Mouse (Mus musculus) limb, embryonic 13.5 days (tissue): ENCODE results near the gene Ttn. TPM values are rescaled to one million over a fixed set of nuclear protein-coding genes. Genes with fewer than 3 reads are reported as not detected.

Source experiments
- ATAC-seq: fragments of 200-750 bp; cut with Nextera tagmentation; 2 replicates; pipeline ENCODE4 v1.8.0; 2017; ENCODE audit warnings: low read depth, moderate number of reproducible peaks, moderate TSS enrichment; ENCODE audit not compliant: low FRiP score
- H3K27ac ChIP-seq: fragments of 300-500 bp; sonication (generic); 2 replicates; pipeline ENCODE4 v1.5.1; 2015; ENCODE audit warnings: inconsistent platforms, mild to moderate bottlenecking, moderate library complexity
- H3K27me3 ChIP-seq: fragments of 300-500 bp; sonication (generic); 2 replicates; pipeline ENCODE4 v1.6.1; 2015; ENCODE audit warnings: mild to moderate bottlenecking, inconsistent platforms
- H3K36me3 ChIP-seq: fragments of 300-500 bp; sonication (generic); 2 replicates; pipeline ENCODE4 v1.6.1; 2015; ENCODE audit warnings: inconsistent platforms, mild to moderate bottlenecking, moderate library complexity
- H3K4me1 ChIP-seq: fragments of 300-500 bp; sonication (generic); 2 replicates; pipeline ENCODE4 v1.6.1; 2015; ENCODE audit warnings: inconsistent platforms
- H3K4me2 ChIP-seq: fragments of 300-500 bp; sonication (generic); replicated peaks from 2 replicates; pipeline ENCODE4 v1.6.1; 2015; ENCODE audit warnings: inconsistent platforms, mild to moderate bottlenecking, moderate library complexity
- H3K4me3 ChIP-seq: fragments of 300-500 bp; sonication (generic); 2 replicates; pipeline ENCODE4 v1.5.1; 2015; ENCODE audit warnings: moderate library complexity, mild to moderate bottlenecking, inconsistent platforms
- H3K9ac ChIP-seq: fragments of 300-500 bp; sonication (generic); 2 replicates; pipeline ENCODE4 v1.6.1; 2015; ENCODE audit warnings: mild to moderate bottlenecking, inconsistent platforms
- H3K9me3 ChIP-seq: fragments of 300-500 bp; sonication (generic); 2 replicates; pipeline ENCODE4 v1.6.1; 2016; ENCODE audit warnings: inconsistent platforms
- WGBS: fragments of 180-500 bp; shearing (Covaris S2); methylation state at CpG from one replicate; pipeline ENCODE4 v1.1.7; 2015; 5-methylcytosine and 5-hydroxymethylcytosine counted together
- polyA plus RNA-seq: library from polyadenylated mRNA; unstranded; fragments of >200 nt; fragmentation: Nextera tagmentation; extraction: Ambion mirVana; gene quantifications from 2 replicates; pipeline ENCODE4 v1.2.1, GENCODE M21; 2015

The Ttn gene
- polyA plus RNA-seq, 1 experiment from 2014 or later = 78.9 TPM

DNA sequence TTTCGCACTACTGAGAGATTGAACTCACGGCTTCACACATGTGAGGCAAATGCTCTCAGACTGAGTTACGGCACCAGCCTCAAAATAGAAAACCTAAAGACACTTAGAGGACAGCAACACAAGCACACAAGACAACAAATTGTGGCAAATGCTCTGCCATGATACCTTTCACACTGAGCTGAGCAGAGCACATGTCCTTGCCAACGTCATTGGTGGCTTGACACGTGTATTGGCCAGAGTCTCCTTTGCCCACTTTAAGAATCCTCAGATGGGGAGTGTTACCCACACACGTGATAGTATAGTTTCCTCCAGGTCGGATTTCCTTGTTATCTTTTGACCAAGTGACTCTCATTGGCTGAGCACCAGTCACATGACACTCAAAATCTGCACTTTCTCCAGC lies 93.6 kb downstream of the Ttn start:
- H3K9me3 ChIP-seq = no peaks in the 10 kb centered on the region
- H3K4me2 ChIP-seq = no peak overlapping the region
- H3K4me3 ChIP-seq = no peak overlapping the region
- no peak overlapping the region for H3K27ac ChIP-seq
- no peaks in the 10 kb centered on the region for H3K36me3 ChIP-seq
- H3K27me3 ChIP-seq = no peaks in the 10 kb centered on the region
- WGBS = 87% methylated on average over 7 of the region's 7 CpGs
- H3K9ac ChIP-seq = no peak overlapping the region
- ATAC-seq = no peak
- no peaks in the 10 kb centered on the region for H3K4me1 ChIP-seq

DNA sequence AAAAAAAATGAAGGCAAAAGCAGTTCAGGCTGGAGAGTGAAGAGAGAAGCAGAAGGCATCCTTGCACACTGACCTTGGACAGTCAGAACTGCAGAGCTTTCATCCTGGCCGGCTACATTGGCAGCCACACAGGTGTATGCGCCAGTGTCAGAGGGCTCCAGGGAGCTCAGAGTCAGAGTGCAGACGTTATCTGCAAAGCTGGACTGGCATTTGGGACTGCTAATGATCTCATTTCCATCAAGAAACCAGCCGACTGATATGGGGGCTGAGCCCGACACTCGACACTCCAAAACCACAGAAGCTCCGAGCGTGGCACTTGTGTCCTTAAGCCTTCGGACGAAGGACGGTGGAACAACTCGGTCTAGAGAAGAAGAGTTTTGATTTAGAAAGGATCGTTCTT lies 96.5 kb downstream of the Ttn start:
- Histone ChIP-seq H3K4me2 (no peak overlapping the region), H3K36me3 (no peaks in the 10 kb centered on the region), H3K27ac (no peak overlapping the region), H3K9ac (no peak overlapping the region), H3K4me3 (no peak overlapping the region), H3K9me3 (no peaks in the 10 kb centered on the region), H3K4me1 (no peaks in the 10 kb centered on the region), H3K27me3 (no peaks in the 10 kb centered on the region)
- 81% methylated on average over 13 of the region's 13 CpGs for WGBS
- no peak for ATAC-seq

DNA sequence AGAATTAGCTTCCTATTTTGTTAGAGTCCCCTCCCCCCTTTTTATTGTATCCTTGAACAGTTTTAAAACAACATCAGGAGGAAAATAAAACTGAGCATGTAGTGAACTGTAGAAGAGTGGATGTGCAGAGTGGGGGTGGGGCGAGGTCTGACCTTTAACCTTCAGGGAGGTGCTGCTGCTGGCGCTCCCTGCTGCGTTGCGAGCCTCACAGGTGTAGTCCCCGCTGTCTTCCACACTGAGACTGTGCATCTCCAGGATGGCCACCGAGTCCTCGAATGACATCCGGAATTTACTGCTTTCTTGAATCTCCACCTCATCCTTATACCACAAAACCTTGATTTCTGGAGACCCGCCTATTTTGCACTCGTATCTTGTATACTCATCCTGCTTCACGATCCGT lies 100.9 kb downstream of the Ttn start:
- H3K27ac ChIP-seq = no peak overlapping the region
- H3K4me3 ChIP-seq = no peak overlapping the region
- H3K4me1 ChIP-seq = no peaks in the 10 kb centered on the region
- H3K4me2 ChIP-seq = no peak overlapping the region
- H3K9ac ChIP-seq = no peak overlapping the region
- H3K9me3 ChIP-seq = no peaks in the 10 kb centered on the region
- no peaks in the 10 kb centered on the region for H3K36me3 ChIP-seq
- WGBS = 88% methylated on average over 12 of the region's 12 CpGs
- ATAC-seq = no peak
- H3K27me3 ChIP-seq = no peaks in the 10 kb centered on the region

DNA sequence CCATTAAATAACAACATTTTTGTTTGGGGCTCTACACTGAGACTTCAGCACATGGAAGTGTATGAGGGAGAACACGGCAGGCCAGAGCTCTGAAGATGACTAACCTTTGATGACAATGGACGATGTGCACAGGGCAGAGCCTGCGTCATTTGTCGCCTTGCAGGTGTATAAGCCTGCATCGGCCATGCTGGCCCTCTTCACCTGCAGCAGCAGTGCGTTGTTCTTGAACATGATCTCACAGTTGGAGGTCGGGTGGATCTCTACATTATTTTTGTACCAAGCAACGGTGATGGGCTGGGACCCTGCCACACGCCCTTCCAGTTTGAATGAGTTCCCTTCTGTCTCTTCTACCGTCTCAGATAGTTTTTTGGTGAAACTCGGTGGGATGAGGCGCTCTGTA lies 106.8 kb downstream of the Ttn start:
- 90% methylated on average over 12 of the region's 12 CpGs for WGBS
- no peak overlapping the region for H3K4me3 ChIP-seq
- no peak overlapping the region for H3K4me2 ChIP-seq
- no peaks in the 10 kb centered on the region for H3K27me3 ChIP-seq
- no peaks in the 10 kb centered on the region for H3K9me3 ChIP-seq
- H3K4me1 ChIP-seq = no peaks in the 10 kb centered on the region
- H3K9ac ChIP-seq = no peak overlapping the region
- no peak overlapping the region for H3K27ac ChIP-seq
- ATAC-seq = no peak
- no peaks in the 10 kb centered on the region for H3K36me3 ChIP-seq

DNA sequence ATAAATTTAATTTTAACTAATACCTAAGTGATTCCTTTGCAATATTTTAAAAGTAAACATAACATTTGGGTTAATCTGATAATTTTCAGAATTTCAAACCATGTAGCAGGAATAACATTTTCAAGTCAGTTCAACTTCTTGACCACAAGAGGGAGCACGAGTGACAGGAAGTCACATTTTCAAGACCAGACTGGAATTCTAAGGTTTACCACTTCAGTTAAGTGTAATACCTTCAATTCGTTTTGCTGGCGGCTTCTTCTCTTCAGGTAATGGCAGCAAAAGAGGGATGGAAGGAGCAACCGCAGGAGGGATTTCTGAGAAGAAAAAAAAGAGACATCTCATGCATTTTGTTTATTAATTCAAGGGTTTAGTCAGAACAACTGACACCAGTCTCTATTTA lies 115.4 kb downstream of the Ttn start:
- no peaks in the 10 kb centered on the region for H3K27me3 ChIP-seq
- H3K4me2 ChIP-seq = no peak overlapping the region
- H3K9ac ChIP-seq = no peak overlapping the region
- no peak overlapping the region for H3K4me3 ChIP-seq
- WGBS = 17% methylated on average over 4 of the region's 4 CpGs
- ATAC-seq = no peak
- H3K27ac ChIP-seq = no peak overlapping the region
- H3K36me3 ChIP-seq = no peaks in the 10 kb centered on the region
- H3K4me1 ChIP-seq = no peaks in the 10 kb centered on the region
- no peaks in the 10 kb centered on the region for H3K9me3 ChIP-seq

DNA sequence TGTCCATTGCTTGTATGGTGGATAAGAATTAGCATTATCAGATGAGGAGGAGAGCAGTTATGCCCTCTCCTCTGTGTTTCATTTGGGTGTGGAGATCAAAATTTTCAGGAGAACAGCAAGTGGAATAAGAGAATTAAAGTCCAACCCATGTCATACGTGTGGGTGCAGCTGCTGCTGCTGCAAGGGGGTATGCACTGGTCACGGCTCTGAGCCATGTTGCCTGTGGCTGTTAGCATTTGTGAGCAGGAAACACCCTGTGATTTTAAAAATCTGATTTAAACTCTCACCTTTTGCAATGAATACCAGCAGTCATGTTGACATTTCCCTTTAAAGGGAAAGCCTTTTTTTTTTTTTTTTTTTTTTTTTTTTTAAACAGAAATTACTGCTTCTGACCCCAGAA lies 116.8 kb downstream of the Ttn start:
- Histone ChIP-seq H3K4me3 (no peak overlapping the region), H3K27me3 (no peaks in the 10 kb centered on the region), H3K36me3 (no peaks in the 10 kb centered on the region), H3K9me3 (no peaks in the 10 kb centered on the region), H3K4me1 (no peaks in the 10 kb centered on the region), H3K27ac (no peak overlapping the region), H3K4me2 (no peak overlapping the region), H3K9ac (no peak overlapping the region)
- WGBS = 88% methylated on average over 2 of the region's 2 CpGs
- no peak for ATAC-seq

DNA sequence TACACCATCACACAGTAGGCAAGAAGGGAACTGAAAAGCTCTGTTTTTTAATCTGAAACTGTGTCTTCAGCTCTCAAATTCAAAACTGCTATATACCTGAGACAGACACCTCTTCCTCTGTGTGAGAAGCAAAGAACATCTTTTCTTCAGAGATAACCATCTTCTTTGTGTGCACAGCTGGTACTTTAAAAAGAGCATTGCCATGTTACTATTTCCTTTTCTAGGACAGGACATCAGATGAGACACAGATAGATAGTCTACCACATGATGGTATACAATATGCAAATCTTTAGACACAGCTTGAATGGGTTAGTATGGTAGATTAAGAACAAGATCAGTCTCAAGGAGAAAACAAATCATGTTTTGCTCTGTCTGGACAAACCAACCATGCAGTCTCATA lies 121.0 kb downstream of the Ttn start:
- Histone ChIP-seq H3K27ac (no peak overlapping the region), H3K4me3 (no peak overlapping the region), H3K4me1 (no peaks in the 10 kb centered on the region), H3K27me3 (no peaks in the 10 kb centered on the region), H3K4me2 (no peak overlapping the region), H3K9ac (no peak overlapping the region), H3K36me3 (no peaks in the 10 kb centered on the region), H3K9me3 (no peaks in the 10 kb centered on the region)
- ATAC-seq = no peak

DNA sequence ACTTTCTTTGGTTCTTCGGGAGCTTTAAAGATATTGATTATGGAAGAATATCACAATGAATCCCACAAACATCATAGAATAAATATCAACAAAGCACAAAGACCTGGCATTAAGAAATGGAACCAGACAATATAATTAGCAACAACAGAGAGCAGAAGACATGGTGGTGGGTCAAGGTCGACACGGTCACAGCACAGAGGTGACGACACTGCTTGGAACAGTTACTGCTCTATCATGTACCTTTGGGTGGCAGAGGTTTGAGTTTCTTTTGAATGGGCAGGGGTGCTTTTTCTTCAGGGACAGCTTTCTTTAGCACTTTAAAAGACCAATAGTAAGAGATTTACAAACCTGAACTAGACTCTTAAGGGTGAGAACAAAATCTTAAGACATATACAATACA lies 132.3 kb downstream of the Ttn start:
- WGBS = 88% methylated on average over 4 of the region's 4 CpGs
- no peak overlapping the region for H3K4me2 ChIP-seq
- no peaks in the 10 kb centered on the region for H3K4me1 ChIP-seq
- H3K9ac ChIP-seq = no peak overlapping the region
- H3K27ac ChIP-seq = no peak overlapping the region
- H3K9me3 ChIP-seq = no peaks in the 10 kb centered on the region
- no peaks in the 10 kb centered on the region for H3K36me3 ChIP-seq
- H3K27me3 ChIP-seq = no peaks in the 10 kb centered on the region
- no peak for ATAC-seq
- no peak overlapping the region for H3K4me3 ChIP-seq

DNA sequence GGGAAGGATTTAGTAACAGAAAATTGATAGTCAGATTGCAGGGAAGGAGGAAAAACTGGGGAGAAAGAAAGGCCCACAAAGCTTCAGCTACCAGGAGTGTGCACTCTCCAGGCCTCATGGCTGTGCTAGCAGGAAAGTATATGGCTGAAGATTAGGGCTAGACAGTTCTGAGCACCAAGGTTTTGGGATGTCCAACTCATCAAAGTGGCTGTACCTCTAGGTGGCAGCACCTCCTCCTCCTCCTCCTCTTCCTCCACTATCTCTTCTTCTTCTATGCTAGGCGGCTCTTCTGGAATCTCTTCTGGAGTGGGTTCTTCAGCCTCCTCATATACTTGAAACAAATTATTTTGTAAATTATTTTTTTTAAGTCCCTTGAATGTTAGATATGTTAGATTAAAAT lies 139.2 kb downstream of the Ttn start:
- no peak overlapping the region for H3K9ac ChIP-seq
- ATAC-seq = no peak
- H3K4me1 ChIP-seq = no peaks in the 10 kb centered on the region
- no peaks in the 10 kb centered on the region for H3K36me3 ChIP-seq
- 72% methylated on average over 1 of the region's 1 CpGs for WGBS
- no peaks in the 10 kb centered on the region for H3K27me3 ChIP-seq
- H3K4me2 ChIP-seq = no peak overlapping the region
- H3K4me3 ChIP-seq = no peak overlapping the region
- no peak overlapping the region for H3K27ac ChIP-seq
- H3K9me3 ChIP-seq = no peaks in the 10 kb centered on the region

DNA sequence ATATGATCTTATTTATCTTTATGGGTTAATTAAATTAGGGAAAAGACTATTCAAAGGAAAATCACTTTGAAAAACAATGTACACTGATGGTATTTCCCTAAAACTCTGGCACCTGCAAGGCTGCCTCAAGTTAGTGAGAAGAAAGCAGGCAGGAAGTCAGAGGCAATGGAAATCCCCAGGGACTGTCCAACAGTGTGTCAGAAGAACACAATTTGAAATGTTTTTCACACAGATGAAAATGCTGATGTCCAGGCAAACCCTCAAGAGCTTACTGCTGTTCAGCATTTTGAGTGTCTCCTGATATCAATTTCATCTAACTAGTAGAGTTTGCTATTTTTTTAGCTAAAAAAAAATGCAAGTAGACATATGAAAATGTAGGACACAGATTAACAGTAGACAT lies 161.9 kb downstream of the Ttn start:
- Histone ChIP-seq H3K4me2 (no peak overlapping the region), H3K9ac (no peak overlapping the region), H3K36me3 (no peaks in the 10 kb centered on the region), H3K4me3 (no peak overlapping the region), H3K27me3 (no peaks in the 10 kb centered on the region), H3K4me1 (no peaks in the 10 kb centered on the region), H3K9me3 (no peaks in the 10 kb centered on the region), H3K27ac (no peak overlapping the region)
- ATAC-seq = no peak

DNA sequence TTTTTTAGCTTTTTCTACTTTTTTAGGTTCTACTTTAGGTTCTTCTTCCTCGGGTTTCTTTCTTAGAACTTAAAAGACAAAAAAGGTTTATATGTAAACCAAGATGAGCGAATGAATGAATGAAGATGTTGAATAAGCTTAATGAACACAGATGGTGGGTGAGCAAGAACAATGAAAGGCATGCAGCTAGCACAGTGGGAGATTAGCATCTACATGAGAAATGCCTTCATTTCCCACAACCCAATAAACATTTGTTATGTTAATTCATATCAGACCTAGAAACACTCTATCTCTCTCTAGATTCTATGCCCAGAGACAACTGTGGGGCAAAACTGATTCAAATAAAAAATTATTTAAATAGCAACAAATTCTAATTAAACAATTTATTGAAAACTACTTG lies 164.6 kb downstream of the Ttn start:
- Histone ChIP-seq H3K27ac (no peak overlapping the region), H3K4me3 (no peak overlapping the region), H3K27me3 (no peaks in the 10 kb centered on the region), H3K9me3 (no peaks in the 10 kb centered on the region), H3K9ac (no peak overlapping the region), H3K4me1 (no peaks in the 10 kb centered on the region), H3K36me3 (no peaks in the 10 kb centered on the region), H3K4me2 (no peak overlapping the region)
- ATAC-seq = no peak
- WGBS = 61% methylated on average over 2 of the region's 2 CpGs

DNA sequence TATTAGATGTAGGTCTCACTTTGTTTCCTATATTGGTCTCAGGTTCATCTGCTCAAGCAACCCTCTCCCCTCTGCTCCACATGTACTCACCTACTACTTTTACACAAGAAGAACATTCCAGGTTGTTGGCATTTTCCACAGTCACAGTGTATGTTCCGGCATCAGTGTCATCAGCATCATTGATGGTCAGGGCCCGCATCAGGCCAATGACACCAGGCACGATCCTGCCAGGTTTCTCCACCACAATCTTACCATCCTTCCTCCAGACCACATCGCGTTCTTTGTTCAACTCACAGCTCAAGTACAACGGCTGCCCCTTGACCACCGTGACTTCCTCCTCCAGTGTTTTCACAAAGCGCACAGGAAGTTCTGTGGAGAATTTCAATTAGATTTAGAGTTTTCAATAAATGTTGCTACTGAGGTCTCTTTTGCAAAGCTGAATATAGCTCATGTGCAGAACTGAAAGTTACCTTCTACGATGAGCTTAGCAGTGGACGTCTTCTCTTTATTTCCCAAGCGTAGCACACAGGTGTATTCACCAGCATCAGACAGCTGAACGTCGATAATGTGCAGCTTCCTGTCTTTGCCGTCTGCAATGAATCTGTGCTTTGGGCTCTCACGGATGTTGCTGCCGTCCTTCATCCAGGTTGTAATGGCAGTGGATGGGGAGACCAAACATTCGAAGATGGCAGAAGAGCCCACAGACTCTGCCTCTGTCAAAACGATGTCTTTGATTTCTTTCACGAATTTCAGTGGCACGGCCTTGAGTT lies 168.1 kb downstream of the Ttn start:
- Histone ChIP-seq H3K27me3 (no peaks in the 10 kb centered on the region), H3K36me3 (no peaks in the 10 kb centered on the region), H3K4me3 (no peak overlapping the region), H3K4me2 (no peak overlapping the region), H3K4me1 (no peaks in the 10 kb centered on the region), H3K27ac (no peak overlapping the region), H3K9me3 (no peaks in the 10 kb centered on the region), H3K9ac (no peak overlapping the region)
- ATAC-seq = no peak
- 88% methylated on average over 20 of the region's 20 CpGs for WGBS

DNA sequence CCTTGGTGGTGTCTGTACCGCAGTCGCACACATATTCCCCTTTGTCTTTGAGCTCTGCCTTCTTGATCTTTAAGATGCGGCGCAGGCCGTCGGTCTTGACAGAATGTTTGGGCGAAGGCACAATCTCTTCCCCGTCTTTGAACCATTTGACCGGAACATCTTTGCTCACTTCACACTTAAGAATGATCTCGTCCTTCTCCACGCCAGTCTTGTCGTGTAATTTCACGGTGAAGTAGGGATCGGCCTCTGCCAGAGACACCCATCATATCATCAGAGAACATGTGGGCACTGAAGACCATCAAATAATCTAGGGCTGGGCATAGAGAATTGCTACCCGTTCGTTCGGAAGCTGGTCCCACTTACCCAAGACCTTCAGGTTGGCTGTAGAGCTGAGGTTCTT lies 171.2 kb downstream of the Ttn start:
- 97% methylated on average over 17 of the region's 17 CpGs for WGBS
- H3K4me2 ChIP-seq = no peak overlapping the region
- no peaks in the 10 kb centered on the region for H3K36me3 ChIP-seq
- no peaks in the 10 kb centered on the region for H3K9me3 ChIP-seq
- H3K27ac ChIP-seq = no peak overlapping the region
- ATAC-seq = no peak
- no peaks in the 10 kb centered on the region for H3K27me3 ChIP-seq
- peaks cover 6% of the 10 kb centered on the region; the same call in 1 of the 2 replicates for H3K4me1 ChIP-seq
- H3K9ac ChIP-seq = no peak overlapping the region
- H3K4me3 ChIP-seq = no peak overlapping the region
